Mouse (Mus musculus) thymus, adult 2 months (tissue): ENCODE measurements around the gene Rpl7a. TPM values are rescaled to one million over a fixed set of nuclear protein-coding genes. Genes with fewer than 3 reads are reported as not detected.

Source experiments
- DNase-seq: peaks from one replicate; pipeline ENCODE4 v3.0.0; 2021
- H3K27ac ChIP-seq: fragments of 200-500 bp; 2 replicates; pipeline ENCODE4 v1.5.1; 2012; ENCODE audit warnings: low read length, control low read depth; ENCODE audit not compliant: control insufficient read depth, insufficient read depth
- H3K27me3 ChIP-seq: fragments of 200-500 bp; 2 replicates; pipeline ENCODE4 v1.6.1; 2012; ENCODE audit warnings: mild to moderate bottlenecking, low read length, moderate library complexity, mixed read lengths; ENCODE audit not compliant: control insufficient read depth, insufficient read depth
- H3K36me3 ChIP-seq: fragments of 200-500 bp; 2 replicates; pipeline ENCODE4 v1.6.1; 2012; ENCODE audit warnings: mild to moderate bottlenecking, low read length, moderate library complexity; ENCODE audit not compliant: control insufficient read depth, insufficient read depth
- H3K4me1 ChIP-seq: fragments of 200-500 bp; replicated peaks from 2 replicates; pipeline ENCODE4 v1.6.1; 2012; ENCODE audit warnings: low read length; ENCODE audit not compliant: control insufficient read depth, insufficient read depth
- H3K4me3 ChIP-seq: fragments of 200-500 bp; 2 replicates; pipeline ENCODE4 v1.5.1; 2012; ENCODE audit warnings: mild to moderate bottlenecking, low read length, control low read depth, moderate library complexity; ENCODE audit not compliant: control insufficient read depth, insufficient read depth
- CTCF ChIP-seq: fragments of 200-500 bp; IDR thresholded peaks from 2 replicates; pipeline ENCODE4 v1.5.1; 2012; ENCODE audit warnings: mild to moderate bottlenecking, control low read depth, low read length, moderate library complexity, borderline replicate concordance; ENCODE audit not compliant: control insufficient read depth, poor library complexity, insufficient read depth; ENCODE audit errors: extremely low read depth
- POLR2A ChIP-seq: fragments of 200-500 bp; IDR thresholded peaks from 2 replicates; pipeline ENCODE4 v1.6.1; 2012; ENCODE audit warnings: mild to moderate bottlenecking, low read length, control low read depth, moderate library complexity; ENCODE audit not compliant: control insufficient read depth, poor library complexity, insufficient read depth; ENCODE audit errors: extremely low read depth
- WGBS: fragments of 180-500 bp; shearing (Covaris S2); methylation state at CpG from one replicate; pipeline ENCODE4 v1.1.7; 2018; 5-methylcytosine and 5-hydroxymethylcytosine counted together
- polyA plus RNA-seq: library from polyadenylated mRNA; depleted of rRNA; stranded (reverse); fragments of >200 nt; gene quantifications from 2 replicates; pipeline ENCODE4 v1.2.3, GENCODE M21; 2012

Gene Rpl7a
- polyA plus RNA-seq, 1 experiment = 817 TPM

GRCm38 (mm10) chr2:26895898-26896297 is 14.7 kb upstream of the Rpl7a start:
- Histone ChIP-seq H3K36me3 (peaks cover 78% of the 10 kb centered on the region), H3K4me1 (no peaks in the 10 kb centered on the region), H3K4me3 (no peak overlapping the region), H3K27ac (no peak overlapping the region), H3K27me3 (no peaks in the 10 kb centered on the region)
- no peak for DNase-seq
- 91% methylated on average over 4 of the region's 4 CpGs for WGBS
- TF ChIP-seq POLR2A (no peak), CTCF (no peak)

- H3K4me3 ChIP-seq = no peak overlapping the region
- no peaks in the 10 kb centered on the region for H3K27me3 ChIP-seq
- no peak for DNase-seq
- WGBS = 69% methylated on average over 1 of the region's 1 CpGs
- peaks cover 35% of the 10 kb centered on the region for H3K36me3 ChIP-seq
- H3K27ac ChIP-seq = no peak overlapping the region
- H3K4me1 ChIP-seq = peaks cover 14% of the 10 kb centered on the region
- TF ChIP-seq CTCF (no peak), POLR2A (no peak)
Observed at GRCm38 (mm10) chr2:26900731-26901130, 9.8 kb upstream of the Rpl7a start.

- H3K4me3 ChIP-seq = peak overlapping the region; percentile 92
Observed at GRCm38 (mm10) chr2:26901834-26902400, 8.6 kb upstream of the Rpl7a start.

GRCm38 (mm10) chr2:26902467-26903220 is 7.9 kb upstream of the Rpl7a start, which contains the start of gene Surf6:
Gene Surf6, minus strand, starts transcription at chr2:26902879.
- under 1% methylated on average over 41 of the region's 41 CpGs for WGBS
- Histone ChIP-seq H3K27ac (peak within 1 kb of the TSS; percentile 70), H3K4me3 (peak within 1 kb of the TSS; percentile 92), H3K36me3 (peaks cover 22% of the 10 kb centered on the region), H3K27me3 (no peaks in the 10 kb centered on the region), H3K4me1 (peaks cover 14% of the 10 kb centered on the region)
- DNase-seq = peak; percentile 96
- TF ChIP-seq POLR2A (peak; percentile 71), CTCF (no peak)

More at GRCm38 (mm10) chr2:26901834-26902400, 8.6 kb upstream of the Rpl7a start:
- Histone ChIP-seq H3K4me1 (peaks cover 14% of the 10 kb centered on the region), H3K27me3 (no peaks in the 10 kb centered on the region), H3K27ac (no peak overlapping the region), H3K36me3 (peaks cover 26% of the 10 kb centered on the region)
- WGBS = 6% methylated on average over 7 of the region's 7 CpGs
- TF ChIP-seq POLR2A (no peak), CTCF (no peak)
- DNase-seq = no peak

- Histone ChIP-seq H3K27me3 (no peaks in the 10 kb centered on the region), H3K27ac (peak overlapping the region; percentile 70), H3K36me3 (peaks cover 15% of the 10 kb centered on the region), H3K4me1 (peaks cover 18% of the 10 kb centered on the region), H3K4me3 (peak overlapping the region; percentile 69)
- DNase-seq = no peak
- 8% methylated on average over 7 of the region's 7 CpGs for WGBS
- TF ChIP-seq CTCF = no peak
Observed at GRCm38 (mm10) chr2:26903311-26903710, 7.3 kb upstream of the Rpl7a start.

- peaks cover 30% of the 10 kb centered on the region for H3K4me1 ChIP-seq
- H3K27ac ChIP-seq = no peak overlapping the region
- no peaks in the 10 kb centered on the region for H3K27me3 ChIP-seq
- 96% methylated on average over 2 of the region's 2 CpGs for WGBS
- TF ChIP-seq CTCF (no peak), POLR2A (no peak)
- no peaks in the 10 kb centered on the region; the same call in 1 of the 2 replicates for H3K36me3 ChIP-seq
- DNase-seq = no peak
- no peak overlapping the region for H3K4me3 ChIP-seq
Observed at GRCm38 (mm10) chr2:26905936-26906335, 4.6 kb upstream of the Rpl7a start.

GRCm38 (mm10) chr2:26906431-26906830 is 4.1 kb upstream of the Rpl7a start:
- Histone ChIP-seq H3K27me3 (no peaks in the 10 kb centered on the region), H3K36me3 (no peaks in the 10 kb centered on the region; the same call in 1 of the 2 replicates), H3K4me3 (no peak overlapping the region), H3K27ac (no peak overlapping the region), H3K4me1 (peaks cover 32% of the 10 kb centered on the region)
- 99% methylated on average over 3 of the region's 3 CpGs for WGBS
- DNase-seq = no peak
- TF ChIP-seq CTCF = no peak
- TF ChIP-seq POLR2A = no peak
